Mouse (Mus musculus) midbrain, embryonic 16.5 days (tissue): ENCODE results near the gene Zfp112. TPM values are rescaled to one million over a fixed set of nuclear protein-coding genes. Genes with fewer than 3 reads are reported as not detected.
A peak's percentile ranks its signal among the peaks of the same experiment; 100 is the strongest.

ENCODE experiments used
- ATAC-seq: fragments of 200-750 bp; cut with Nextera tagmentation; 2 replicates; pipeline ENCODE4 v1.8.0; 2017; ENCODE audit warnings: moderate TSS enrichment
- H3K27ac ChIP-seq: fragments of 300-500 bp; sonication (generic); 2 replicates; pipeline ENCODE4 v1.5.1; 2014; ENCODE audit warnings: mild to moderate bottlenecking, low read length, mixed read lengths
- H3K27me3 ChIP-seq: fragments of 300-500 bp; sonication (generic); 2 replicates; pipeline ENCODE4 v1.6.1; 2014; ENCODE audit warnings: low read depth, low read length, mixed read lengths; ENCODE audit not compliant: control insufficient read depth, insufficient read depth
- H3K36me3 ChIP-seq: fragments of 300-500 bp; sonication (generic); 2 replicates; pipeline ENCODE4 v1.6.1; 2014; ENCODE audit warnings: mild to moderate bottlenecking, low read length, moderate library complexity, mixed read lengths; ENCODE audit not compliant: control insufficient read depth, insufficient read depth
- H3K4me1 ChIP-seq: fragments of 300-500 bp; sonication (generic); 2 replicates; pipeline ENCODE4 v1.6.1; 2014; ENCODE audit warnings: mild to moderate bottlenecking, low read length, mixed read lengths; ENCODE audit not compliant: control insufficient read depth, insufficient read depth
- H3K4me2 ChIP-seq: fragments of 300-500 bp; sonication (generic); 2 replicates; pipeline ENCODE4 v1.6.1; 2014; ENCODE audit warnings: mild to moderate bottlenecking, low read length, mixed read lengths
- H3K4me3 ChIP-seq: fragments of 300-500 bp; sonication (generic); 2 replicates; pipeline ENCODE4 v1.5.1; 2014; ENCODE audit warnings: low read depth, mild to moderate bottlenecking, low read length, moderate library complexity, mixed read lengths
- H3K9ac ChIP-seq: fragments of 300-500 bp; sonication (generic); 2 replicates; pipeline ENCODE4 v1.6.1; 2014; ENCODE audit warnings: low read depth, low read length, mixed read lengths
- H3K9me3 ChIP-seq: fragments of 300-500 bp; sonication (generic); replicated peaks from 2 replicates; pipeline ENCODE4 v1.6.1; 2014; ENCODE audit warnings: mild to moderate bottlenecking, low read length, mixed read lengths; ENCODE audit not compliant: control insufficient read depth, poor library complexity, severe bottlenecking
- WGBS: fragments of 180-500 bp; shearing (Covaris S2); extraction: QIAGEN DNeasy Blood & Tissue Kit; methylation state at CpG from one replicate; pipeline ENCODE4 v1.1.7; 2014; 5-methylcytosine and 5-hydroxymethylcytosine counted together
- polyA plus RNA-seq: library from polyadenylated mRNA; unstranded; fragments of >200 nt; fragmentation: Nextera tagmentation; extraction: Ambion mirVana; gene quantifications from 2 replicates; pipeline ENCODE4 v1.2.1, GENCODE M21; 2015

The Zfp112 gene
- polyA plus RNA-seq, 1 experiment from 2014 or later: 12.1 TPM

GRCm38 (mm10) chr7:24174618-24175336 lies 62.7 kb downstream of the Zfp112 start, which contains the start of gene Zfp114:
TSS of gene Zfp114 (plus strand) at chr7:24175060.
- 10% methylated on average over 23 of the region's 23 CpGs for WGBS

GRCm38 (mm10) chr7:24175337-24175711 lies 63.2 kb downstream of the Zfp112 start:
- H3K4me1 ChIP-seq: peaks cover 6% of the 10 kb centered on the region; the same call in 1 of the 2 replicates
- peak; percentile 32 for ATAC-seq
- H3K36me3 ChIP-seq: no peaks in the 10 kb centered on the region
- WGBS: 57% methylated on average over 6 of the region's 6 CpGs
- H3K4me2 ChIP-seq: peak overlapping the region; percentile 60
- no peaks in the 10 kb centered on the region for H3K9me3 ChIP-seq
- H3K27ac ChIP-seq: peak overlapping the region; percentile 80; the same call in 1 of the 2 replicates
- H3K4me3 ChIP-seq: peak overlapping the region; percentile 56
- no peaks in the 10 kb centered on the region for H3K27me3 ChIP-seq
- peak overlapping the region; percentile 73 for H3K9ac ChIP-seq

More at GRCm38 (mm10) chr7:24174618-24175336, 62.7 kb downstream of the Zfp112 start, which contains the start of gene Zfp114:
- no peaks in the 10 kb centered on the region for H3K36me3 ChIP-seq
- peaks cover 6% of the 10 kb centered on the region; the same call in 1 of the 2 replicates for H3K4me1 ChIP-seq
- ATAC-seq: peak; percentile 92
- H3K27ac ChIP-seq: peak within 1 kb of the TSS; percentile 80
- no peaks in the 10 kb centered on the region for H3K27me3 ChIP-seq
- H3K9me3 ChIP-seq: no peaks in the 10 kb centered on the region
- H3K4me2 ChIP-seq: peak within 1 kb of the TSS; percentile 60
- peak within 1 kb of the TSS; percentile 73 for H3K9ac ChIP-seq
- H3K4me3 ChIP-seq: peak within 1 kb of the TSS; percentile 56

Other genes with a start within 250 kb of the Zfp112 start
- gene Vmn1r177, start 245.9 kb upstream of the Zfp112 start, polyA plus RNA-seq: not detected in 2 replicates
- not detected in 2 replicates for gene Vmn1r178, start 220.3 kb upstream of the Zfp112 start, polyA plus RNA-seq
- gene Vmn1r179, start 185.3 kb upstream of the Zfp112 start, polyA plus RNA-seq: not detected in 2 replicates
- gene Vmn1r180, start 161.7 kb upstream of the Zfp112 start, polyA plus RNA-seq: not detected in 2 replicates
- not detected in 2 replicates for gene Vmn1r181, start 137.7 kb upstream of the Zfp112 start, polyA plus RNA-seq
- not detected in 2 replicates for gene V1rd19, start 110.6 kb upstream of the Zfp112 start, polyA plus RNA-seq
- not detected in 2 replicates for gene Vmn1r183, start 59.1 kb upstream of the Zfp112 start, polyA plus RNA-seq
- gene Zfp180, start 30.4 kb upstream of the Zfp112 start, polyA plus RNA-seq: 41.9 and 44.2 TPM in 2 replicates
- gene Zfp235, start 21.9 kb downstream of the Zfp112 start, polyA plus RNA-seq: 23.0 and 24.5 TPM in 2 replicates
- 4.8 and 5.3 TPM in 2 replicates for gene Zfp114, start 62.7 kb downstream of the Zfp112 start, polyA plus RNA-seq
- 4.9 and 5.4 TPM in 2 replicates for gene Zfp111, start 99.1 kb downstream of the Zfp112 start, polyA plus RNA-seq
- gene Zfp109, start 125.2 kb downstream of the Zfp112 start, polyA plus RNA-seq: 4.3 and 5.5 TPM in 2 replicates
- 6.7 and 6.9 TPM in 2 replicates for gene Zfp108, start 142.5 kb downstream of the Zfp112 start, polyA plus RNA-seq
- 7.1 and 7.5 TPM in 2 replicates for gene Zfp93, start 158.1 kb downstream of the Zfp112 start, polyA plus RNA-seq
- gene Zfp61, start 188.9 kb downstream of the Zfp112 start, polyA plus RNA-seq: 46.2 and 46.3 TPM in 2 replicates
- 22.2 and 23.1 TPM in 2 replicates for gene Zfp94, start 204.4 kb downstream of the Zfp112 start, polyA plus RNA-seq
- gene Tescl, start 221.6 kb downstream of the Zfp112 start, polyA plus RNA-seq: 0.29 TPM in 1 of 2 replicates, not detected in the other
- gene Lypd5, start 236.9 kb downstream of the Zfp112 start, polyA plus RNA-seq: not detected in 2 replicates